Mouse (Mus musculus) olfactory bulb, adult 2 months (tissue): ENCODE data around the gene Slc2a1. TPM values are rescaled to one million over a fixed set of nuclear protein-coding genes. Genes with fewer than 3 reads are reported as not detected.

Experiments
- H3K27ac ChIP-seq: fragments of 200-500 bp; 2 replicates; pipeline ENCODE4 v1.5.1; 2012; ENCODE audit warnings: low read depth, low read length; ENCODE audit not compliant: insufficient read depth
- H3K4me1 ChIP-seq: fragments of 200-500 bp; 2 replicates; pipeline ENCODE4 v1.6.1; 2012; ENCODE audit warnings: low read length; ENCODE audit not compliant: control insufficient read depth, insufficient read depth
- H3K4me3 ChIP-seq: fragments of 200-500 bp; 2 replicates; pipeline ENCODE4 v1.5.1; 2012; ENCODE audit warnings: mild to moderate bottlenecking, low read depth, low read length, moderate library complexity; ENCODE audit not compliant: insufficient read depth
- CTCF ChIP-seq: fragments of 200-500 bp; IDR thresholded peaks from 2 replicates; pipeline ENCODE4 v1.5.1; 2012; ENCODE audit warnings: low read depth, mild to moderate bottlenecking, low read length, moderate library complexity; ENCODE audit not compliant: insufficient read depth
- POLR2A ChIP-seq: fragments of 200-500 bp; IDR thresholded peaks from 2 replicates; pipeline ENCODE4 v1.6.1; 2012; ENCODE audit warnings: mild to moderate bottlenecking, low read depth, low read length, moderate library complexity; ENCODE audit not compliant: insufficient read depth
- WGBS: fragments of 180-500 bp; shearing (Covaris S2); methylation state at CpG from one replicate; pipeline ENCODE4 v1.1.7; 2018; 5-methylcytosine and 5-hydroxymethylcytosine counted together
- polyA plus RNA-seq: library from polyadenylated mRNA; stranded (reverse); fragments of >200 nt; gene quantifications from 2 replicates; pipeline ENCODE4 v1.2.4, GENCODE M21; 2012; ENCODE audit warnings: low replicate concordance; ENCODE audit not compliant: missing spikeins, insufficient read depth, insufficient read length

The Slc2a1 gene
- polyA plus RNA-seq, 1 experiment: not detected

- Histone ChIP-seq H3K4me3 (no peak overlapping the region), H3K4me1 (peaks cover 5% of the 10 kb centered on the region; the same call in 1 of the 2 replicates), H3K27ac (no peak overlapping the region)
- no peak for TF ChIP-seq CTCF
- no peak for TF ChIP-seq POLR2A
- WGBS: 86% methylated on average over 8 of the region's 8 CpGs
Observed at GRCm38 (mm10) chr4:119137313-119137712, 28.8 kb downstream of the Slc2a1 start.

- peaks cover 8% of the 10 kb centered on the region; the same call in 1 of the 2 replicates for H3K4me1 ChIP-seq
- H3K27ac ChIP-seq: no peak overlapping the region
- H3K4me3 ChIP-seq: peak overlapping the region; percentile 0; the same call in 1 of the 2 replicates
- 22% methylated on average over 18 of the region's 18 CpGs for WGBS
- TF ChIP-seq CTCF (no peak), POLR2A (no peak)
Observed at GRCm38 (mm10) chr4:119138171-119138570, 29.7 kb downstream of the Slc2a1 start.

- 56% methylated on average over 8 of the region's 8 CpGs for WGBS
- Histone ChIP-seq H3K27ac (no peak overlapping the region), H3K4me3 (no peak overlapping the region), H3K4me1 (peaks cover 8% of the 10 kb centered on the region; the same call in 1 of the 2 replicates)
- TF ChIP-seq CTCF (no peak), POLR2A (no peak)
Observed at GRCm38 (mm10) chr4:119138776-119139175, 30.3 kb downstream of the Slc2a1 start.

GRCm38 (mm10) chr4:119140126-119140525 lies 31.6 kb downstream of the Slc2a1 start:
- Histone ChIP-seq H3K27ac (no peak overlapping the region), H3K4me3 (no peak overlapping the region), H3K4me1 (peaks cover 8% of the 10 kb centered on the region; the same call in 1 of the 2 replicates)
- no peak for TF ChIP-seq CTCF
- no peak for TF ChIP-seq POLR2A
- 66% methylated on average over 3 of the region's 3 CpGs for whole genome bisulfite sequencing

GRCm38 (mm10) chr4:119141191-119141590 lies 32.7 kb downstream of the Slc2a1 start:
- H3K4me1 ChIP-seq: peaks cover 8% of the 10 kb centered on the region; the same call in 1 of the 2 replicates
- H3K4me3 ChIP-seq: no peak overlapping the region
- H3K27ac ChIP-seq: no peak overlapping the region
- TF ChIP-seq POLR2A: no peak
- no peak for TF ChIP-seq CTCF
- WGBS: 52% methylated on average over 10 of the region's 10 CpGs

- no peak for TF ChIP-seq CTCF
- TF ChIP-seq POLR2A: no peak
- Histone ChIP-seq H3K4me1 (peaks cover 8% of the 10 kb centered on the region; the same call in 1 of the 2 replicates), H3K4me3 (peak overlapping the region; percentile 23), H3K27ac (no peak overlapping the region)
- 25% methylated on average over 24 of the region's 24 CpGs for WGBS
Observed at GRCm38 (mm10) chr4:119142230-119142871, 33.8 kb downstream of the Slc2a1 start.

- Histone ChIP-seq H3K4me1 (peaks cover 5% of the 10 kb centered on the region; the same call in 1 of the 2 replicates), H3K27ac (no peak overlapping the region), H3K4me3 (no peak overlapping the region)
- 69% methylated on average over 7 of the region's 7 CpGs for WGBS
- TF ChIP-seq CTCF (no peak), POLR2A (no peak)
Observed at GRCm38 (mm10) chr4:119146816-119147215, 38.3 kb downstream of the Slc2a1 start.

- TF ChIP-seq CTCF: no peak
- no peak for TF ChIP-seq POLR2A
- H3K4me3 ChIP-seq: no peak overlapping the region
- WGBS: 95% methylated on average over 5 of the region's 5 CpGs
- H3K4me1 ChIP-seq: peaks cover 2% of the 10 kb centered on the region; the same call in 1 of the 2 replicates
- no peak overlapping the region for H3K27ac ChIP-seq
Observed at GRCm38 (mm10) chr4:119147347-119147746, 38.8 kb downstream of the Slc2a1 start.

GRCm38 (mm10) chr4:119148741-119149140 lies 40.2 kb downstream of the Slc2a1 start:
- H3K4me3 ChIP-seq: no peak overlapping the region
- H3K4me1 ChIP-seq: no peaks in the 10 kb centered on the region
- H3K27ac ChIP-seq: no peak overlapping the region
- TF ChIP-seq CTCF: no peak
- TF ChIP-seq POLR2A: no peak
- 94% methylated on average over 11 of the region's 11 CpGs for WGBS
